Mouse (Mus musculus): ENCODE measurements at regions not wholly inside any gene's neighbourhood (a gene's known extent, or its start where the extent isn't known, plus 50 kb on each side); places are given as distances from the start of the nearest gene placed in this dataset.

- Histone ChIP-seq H3K9ac (ENCODE audit: low read depth, low read length) (no peak overlapping the region), H3K4me1 (ENCODE audit: control insufficient read depth, insufficient read depth, low read length) (no peaks in the 10 kb centered on the region), H3K27ac (ENCODE audit: low read length) (no peak overlapping the region), H3K4me2 (ENCODE audit: low read depth, low read length) (no peak overlapping the region), H3K36me3 (ENCODE audit: control insufficient read depth, insufficient read depth, low read length) (no peaks in the 10 kb centered on the region), H3K4me3 (ENCODE audit: low read length) (no peak overlapping the region), H3K27me3 (replicated peaks; ENCODE audit: control insufficient read depth, insufficient read depth, low read length) (no peaks in the 10 kb centered on the region), H3K9me3 (ENCODE audit: control insufficient read depth, low read length) (no peaks in the 10 kb centered on the region)
- no peak for ATAC-seq
- 60% methylated on average over 13 of the region's 13 CpGs for WGBS
These were observed 194.3 kb downstream of the Mroh4 start for GRCm38 (mm10) chr15:74441889-74442288.

GRCm38 (mm10) chr15:74426989-74427388, 209.2 kb downstream of the Mroh4 start:
- H3K4me2 ChIP-seq (ENCODE audit: low read depth, low read length) = no peak overlapping the region
- WGBS = 78% methylated on average over 6 of the region's 6 CpGs
- no peak overlapping the region for H3K9ac ChIP-seq (ENCODE audit: low read depth, low read length)
- H3K4me1 ChIP-seq (ENCODE audit: control insufficient read depth, insufficient read depth, low read length) = no peaks in the 10 kb centered on the region
- H3K27ac ChIP-seq (ENCODE audit: low read length) = no peak overlapping the region
- no peaks in the 10 kb centered on the region for H3K36me3 ChIP-seq (ENCODE audit: control insufficient read depth, insufficient read depth, low read length)
- no peaks in the 10 kb centered on the region for H3K27me3 ChIP-seq (replicated peaks; ENCODE audit: control insufficient read depth, insufficient read depth, low read length)
- no peaks in the 10 kb centered on the region for H3K9me3 ChIP-seq (ENCODE audit: control insufficient read depth, low read length)
- no peak overlapping the region for H3K4me3 ChIP-seq (ENCODE audit: low read length)
- ATAC-seq = no peak

- no peak overlapping the region for H3K4me3 ChIP-seq (ENCODE audit: low read length)
- ATAC-seq = no peak
- H3K9me3 ChIP-seq (ENCODE audit: control insufficient read depth, low read length) = no peaks in the 10 kb centered on the region
- no peaks in the 10 kb centered on the region for H3K36me3 ChIP-seq (ENCODE audit: control insufficient read depth, insufficient read depth, low read length)
- no peaks in the 10 kb centered on the region for H3K27me3 ChIP-seq (replicated peaks; ENCODE audit: control insufficient read depth, insufficient read depth, low read length)
- WGBS = 77% methylated on average over 3 of the region's 3 CpGs
- no peak overlapping the region for H3K27ac ChIP-seq (ENCODE audit: low read length)
- H3K4me2 ChIP-seq (ENCODE audit: low read depth, low read length) = no peak overlapping the region
- no peak overlapping the region for H3K9ac ChIP-seq (ENCODE audit: low read depth, low read length)
- H3K4me1 ChIP-seq (ENCODE audit: control insufficient read depth, insufficient read depth, low read length) = no peaks in the 10 kb centered on the region
These were observed 213.2 kb downstream of the Mroh4 start for GRCm38 (mm10) chr15:74423001-74423400.

GRCm38 (mm10) chr15:74420550-74420949, 215.6 kb downstream of the Mroh4 start:
- 66% methylated on average over 8 of the region's 8 CpGs for WGBS
- Histone ChIP-seq H3K4me1 (ENCODE audit: control insufficient read depth, insufficient read depth, low read length) (no peaks in the 10 kb centered on the region), H3K36me3 (ENCODE audit: control insufficient read depth, insufficient read depth, low read length) (no peaks in the 10 kb centered on the region), H3K27ac (ENCODE audit: low read length) (no peak overlapping the region), H3K9ac (ENCODE audit: low read depth, low read length) (no peak overlapping the region), H3K9me3 (ENCODE audit: control insufficient read depth, low read length) (no peaks in the 10 kb centered on the region), H3K4me3 (ENCODE audit: low read length) (no peak overlapping the region), H3K27me3 (replicated peaks; ENCODE audit: control insufficient read depth, insufficient read depth, low read length) (no peaks in the 10 kb centered on the region), H3K4me2 (ENCODE audit: low read depth, low read length) (no peak overlapping the region)
- ATAC-seq = no peak

- Histone ChIP-seq H3K4me2 (ENCODE audit: low read depth, low read length) (no peak overlapping the region), H3K27ac (ENCODE audit: low read length) (no peak overlapping the region), H3K9me3 (ENCODE audit: control insufficient read depth, low read length) (no peaks in the 10 kb centered on the region), H3K4me3 (ENCODE audit: low read length) (no peak overlapping the region), H3K9ac (ENCODE audit: low read depth, low read length) (no peak overlapping the region), H3K36me3 (ENCODE audit: control insufficient read depth, insufficient read depth, low read length) (no peaks in the 10 kb centered on the region), H3K27me3 (replicated peaks; ENCODE audit: control insufficient read depth, insufficient read depth, low read length) (no peaks in the 10 kb centered on the region), H3K4me1 (ENCODE audit: control insufficient read depth, insufficient read depth, low read length) (no peaks in the 10 kb centered on the region)
- ATAC-seq = no peak
- 82% methylated on average over 7 of the region's 7 CpGs for WGBS
These were observed 217.5 kb downstream of the Mroh4 start for GRCm38 (mm10) chr15:74418635-74419034.

- Histone ChIP-seq H3K4me2 (ENCODE audit: low read depth, low read length) (no peak overlapping the region), H3K9me3 (ENCODE audit: control insufficient read depth, low read length) (no peaks in the 10 kb centered on the region), H3K4me1 (ENCODE audit: control insufficient read depth, insufficient read depth, low read length) (no peaks in the 10 kb centered on the region), H3K27me3 (replicated peaks; ENCODE audit: control insufficient read depth, insufficient read depth, low read length) (no peaks in the 10 kb centered on the region), H3K9ac (ENCODE audit: low read depth, low read length) (no peak overlapping the region), H3K36me3 (ENCODE audit: control insufficient read depth, insufficient read depth, low read length) (no peaks in the 10 kb centered on the region), H3K4me3 (ENCODE audit: low read length) (no peak overlapping the region), H3K27ac (ENCODE audit: low read length) (no peak overlapping the region)
- WGBS = 53% methylated on average over 10 of the region's 10 CpGs
- ATAC-seq = no peak
These were observed 222.9 kb downstream of the Mroh4 start for GRCm38 (mm10) chr15:74413217-74413616.

GRCm38 (mm10) chr15:74412261-74412660, 223.9 kb downstream of the Mroh4 start:
- WGBS = 86% methylated on average over 3 of the region's 3 CpGs
- no peak overlapping the region for H3K4me2 ChIP-seq (ENCODE audit: low read depth, low read length)
- no peak overlapping the region for H3K9ac ChIP-seq (ENCODE audit: low read depth, low read length)
- no peaks in the 10 kb centered on the region for H3K4me1 ChIP-seq (ENCODE audit: control insufficient read depth, insufficient read depth, low read length)
- H3K36me3 ChIP-seq (ENCODE audit: control insufficient read depth, insufficient read depth, low read length) = no peaks in the 10 kb centered on the region
- H3K27ac ChIP-seq (ENCODE audit: low read length) = no peak overlapping the region
- no peak for ATAC-seq
- no peaks in the 10 kb centered on the region for H3K9me3 ChIP-seq (ENCODE audit: control insufficient read depth, low read length)
- H3K4me3 ChIP-seq (ENCODE audit: low read length) = no peak overlapping the region
- H3K27me3 ChIP-seq (replicated peaks; ENCODE audit: control insufficient read depth, insufficient read depth, low read length) = no peaks in the 10 kb centered on the region

- Histone ChIP-seq H3K36me3 (ENCODE audit: control insufficient read depth, insufficient read depth, low read length) (no peaks in the 10 kb centered on the region), H3K9ac (ENCODE audit: low read depth, low read length) (no peak overlapping the region), H3K9me3 (ENCODE audit: control insufficient read depth, low read length) (no peaks in the 10 kb centered on the region), H3K4me2 (ENCODE audit: low read depth, low read length) (no peak overlapping the region), H3K27ac (ENCODE audit: low read length) (no peak overlapping the region), H3K4me1 (ENCODE audit: control insufficient read depth, insufficient read depth, low read length) (no peaks in the 10 kb centered on the region), H3K27me3 (replicated peaks; ENCODE audit: control insufficient read depth, insufficient read depth, low read length) (no peaks in the 10 kb centered on the region), H3K4me3 (ENCODE audit: low read length) (no peak overlapping the region)
- 78% methylated on average over 3 of the region's 3 CpGs for WGBS
- ATAC-seq = no peak
These were observed 225.1 kb downstream of the Mroh4 start for GRCm38 (mm10) chr15:74411097-74411496.

- Histone ChIP-seq H3K27me3 (replicated peaks; ENCODE audit: control insufficient read depth, insufficient read depth, low read length) (no peaks in the 10 kb centered on the region), H3K4me2 (ENCODE audit: low read depth, low read length) (no peak overlapping the region), H3K9ac (ENCODE audit: low read depth, low read length) (no peak overlapping the region), H3K36me3 (ENCODE audit: control insufficient read depth, insufficient read depth, low read length) (no peaks in the 10 kb centered on the region), H3K4me1 (ENCODE audit: control insufficient read depth, insufficient read depth, low read length) (no peaks in the 10 kb centered on the region), H3K4me3 (ENCODE audit: low read length) (no peak overlapping the region), H3K9me3 (ENCODE audit: control insufficient read depth, low read length) (no peaks in the 10 kb centered on the region), H3K27ac (ENCODE audit: low read length) (no peak overlapping the region)
- no peak for ATAC-seq
- 65% methylated on average over 6 of the region's 6 CpGs for WGBS
These were observed 231.3 kb downstream of the Mroh4 start for GRCm38 (mm10) chr15:74404866-74405265.

GRCm38 (mm10) chr15:74401275-74401674, 234.9 kb downstream of the Mroh4 start:
- no peak for ATAC-seq
- H3K4me1 ChIP-seq (ENCODE audit: control insufficient read depth, insufficient read depth, low read length) = no peaks in the 10 kb centered on the region
- H3K27me3 ChIP-seq (replicated peaks; ENCODE audit: control insufficient read depth, insufficient read depth, low read length) = no peaks in the 10 kb centered on the region
- 72% methylated on average over 7 of the region's 7 CpGs for WGBS
- no peak overlapping the region for H3K4me2 ChIP-seq (ENCODE audit: low read depth, low read length)
- H3K4me3 ChIP-seq (ENCODE audit: low read length) = no peak overlapping the region
- no peak overlapping the region for H3K9ac ChIP-seq (ENCODE audit: low read depth, low read length)
- no peaks in the 10 kb centered on the region for H3K9me3 ChIP-seq (ENCODE audit: control insufficient read depth, low read length)
- no peak overlapping the region for H3K27ac ChIP-seq (ENCODE audit: low read length)
- no peaks in the 10 kb centered on the region for H3K36me3 ChIP-seq (ENCODE audit: control insufficient read depth, insufficient read depth, low read length)
